Mouse (Mus musculus): ENCODE measurements at regions not wholly inside any gene's neighbourhood (a gene's known extent, or its start where the extent isn't known, plus 50 kb on each side); places are given as distances from the start of the nearest gene placed in this dataset.
A peak's percentile ranks its signal among the peaks of the same experiment; 100 is the strongest.
"Not testable (repeated sequence)": the region's sequence is repeated elsewhere in the genome, so short reads cannot be mapped to it uniquely, and the experiment has no call there.

- no peak for DNase-seq (ENCODE audit: low spot score)
Observed at GRCm38 (mm10) chr12:15653357-15653763, 163.4 kb downstream of the Trib2 start.

GRCm38 (mm10) chr12:15651293-15651692 lies 165.4 kb downstream of the Trib2 start:
- DNase-seq (ENCODE audit: low spot score): no peak

- DNase-seq (ENCODE audit: low spot score): no peak
Observed at GRCm38 (mm10) chr12:15649906-15650305, 166.8 kb downstream of the Trib2 start.

GRCm38 (mm10) chr12:15649226-15649625 lies 167.5 kb downstream of the Trib2 start:
- no peak for DNase-seq (ENCODE audit: low spot score)

GRCm38 (mm10) chr12:15644074-15644672 lies 172.5 kb downstream of the Trib2 start:
- no peak for DNase-seq (ENCODE audit: low spot score)

- DNase-seq (ENCODE audit: low spot score): no peak
Observed at GRCm38 (mm10) chr12:15643669-15644068, 173.1 kb downstream of the Trib2 start.

GRCm38 (mm10) chr12:15640320-15640719 lies 176.4 kb downstream of the Trib2 start:
- no peak for DNase-seq (ENCODE audit: low spot score)

GRCm38 (mm10) chr12:15629971-15630370 lies 186.8 kb downstream of the Trib2 start:
- no peak for DNase-seq (ENCODE audit: low spot score)

GRCm38 (mm10) chr12:15619521-15619920 lies 197.2 kb downstream of the Trib2 start:
- DNase-seq (ENCODE audit: low spot score): no peak

GRCm38 (mm10) chr12:15617312-15617711 lies 199.4 kb downstream of the Trib2 start:
- DNase-seq (ENCODE audit: low spot score): peak; percentile 44

- no peak for DNase-seq (ENCODE audit: low spot score)
Observed at GRCm38 (mm10) chr12:15611847-15612580, 204.7 kb downstream of the Trib2 start.

GRCm38 (mm10) chr12:15607091-15607490 lies 209.6 kb downstream of the Trib2 start:
- DNase-seq (ENCODE audit: low spot score): no peak

GRCm38 (mm10) chr12:15606095-15606494 lies 210.6 kb downstream of the Trib2 start:
- peak; percentile 55 for DNase-seq (ENCODE audit: low spot score)

- no peak for DNase-seq (ENCODE audit: low spot score)
Observed at GRCm38 (mm10) chr12:15604630-15605029, 212.1 kb downstream of the Trib2 start.

- no peak for DNase-seq (ENCODE audit: low spot score)
Observed at GRCm38 (mm10) chr12:15603885-15604284, 212.8 kb downstream of the Trib2 start.

- DNase-seq (ENCODE audit: low spot score): no peak
Observed at GRCm38 (mm10) chr12:15603319-15603718, 213.4 kb downstream of the Trib2 start.

- DNase-seq (ENCODE audit: low spot score): no peak
Observed at GRCm38 (mm10) chr12:15594704-15595103, 222.0 kb downstream of the Trib2 start.

- not testable (repeated sequence) for DNase-seq (ENCODE audit: low spot score)
Observed at GRCm38 (mm10) chr12:15587864-15588263, 228.9 kb downstream of the Trib2 start.

- no peak for DNase-seq (ENCODE audit: low spot score)
Observed at GRCm38 (mm10) chr12:15586706-15587442, 229.8 kb downstream of the Trib2 start.

- DNase-seq (ENCODE audit: low spot score): no peak
Observed at GRCm38 (mm10) chr12:15585845-15586244, 230.9 kb downstream of the Trib2 start.

- no peak for DNase-seq (ENCODE audit: low spot score)
Observed at GRCm38 (mm10) chr12:15584721-15585120, 232.0 kb downstream of the Trib2 start.

- DNase-seq (ENCODE audit: low spot score): no peak
Observed at GRCm38 (mm10) chr12:15566785-15567109, 250.0 kb downstream of the Trib2 start.

All from retina, embryonic 14.5 days (tissue).